Mouse (Mus musculus) kidney, postnatal 14 days (tissue): ENCODE measurements at regions not wholly inside any gene's neighbourhood (a gene's known extent, or its start where the extent isn't known, plus 50 kb on each side); places are given as distances from the start of the nearest gene placed in this dataset.
A peak's percentile ranks its signal among the peaks of the same experiment; 100 is the strongest.

ENCODE experiments used
- DNase-seq: peaks from one replicate; pipeline ENCODE4 v3.0.0; 2022; ENCODE audit warnings: mixed read lengths

DNA sequence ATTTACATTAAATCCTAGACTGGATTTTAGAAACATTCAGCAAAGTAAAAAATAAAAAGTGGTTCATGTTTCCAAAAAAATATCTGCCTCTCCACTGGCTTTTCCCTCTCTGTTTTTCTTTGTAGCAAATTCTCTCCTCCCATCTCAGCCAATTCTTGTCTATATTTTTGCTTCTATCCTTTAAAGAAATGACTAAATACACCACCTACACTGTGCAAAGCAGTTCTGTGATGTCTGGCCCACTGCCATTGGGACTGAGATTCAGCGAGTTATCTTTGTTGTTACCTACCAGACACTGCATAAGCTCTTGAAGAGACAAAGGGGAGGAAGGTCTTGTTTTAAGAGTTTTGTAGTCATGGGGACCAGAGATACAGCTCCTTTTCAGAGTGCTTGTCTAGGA, 835.8 kb upstream of the Klhl29 start:
- no peak for DNase-seq

DNA sequence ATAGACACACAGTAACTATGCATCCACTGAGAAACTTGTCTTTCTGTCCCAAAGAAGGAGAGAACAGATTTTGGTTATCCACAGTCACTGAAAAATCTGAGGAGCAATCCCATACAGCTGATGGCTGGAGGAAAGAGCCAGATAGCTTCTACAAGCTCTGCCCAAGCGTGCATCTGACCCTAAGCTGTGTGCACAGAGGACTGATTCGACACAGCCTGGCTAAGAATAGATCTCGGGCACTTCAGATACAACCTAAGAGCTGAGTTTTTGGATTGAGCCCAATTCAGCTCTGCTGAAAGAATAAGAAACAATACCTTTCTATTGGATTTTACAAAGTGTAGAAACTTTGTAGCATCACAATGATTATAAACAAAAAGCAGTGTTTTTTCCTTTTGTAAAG, 813.8 kb upstream of the Klhl29 start:
- no peak for DNase-seq

DNA sequence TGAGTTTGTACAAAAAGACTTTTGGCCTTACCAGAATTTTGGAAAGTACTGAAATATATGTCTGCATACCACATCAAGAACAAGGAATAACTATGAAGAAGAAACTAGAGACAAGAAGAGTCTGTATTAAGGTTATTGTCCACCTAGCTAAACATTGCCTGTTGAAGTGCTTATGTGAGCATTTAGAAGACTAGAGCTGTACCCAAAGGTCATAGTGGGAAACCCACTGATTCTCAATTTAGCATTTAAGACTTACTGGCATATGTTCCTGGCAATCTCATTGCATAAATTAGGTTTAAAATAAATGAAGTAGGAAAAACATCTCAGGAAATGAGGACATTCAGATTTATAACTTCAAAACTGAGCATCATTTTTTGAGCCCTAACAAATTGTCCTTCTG, 793.3 kb upstream of the Klhl29 start:
- DNase-seq = no peak

- DNase-seq = no peak
These were observed 778.8 kb upstream of the Klhl29 start for GRCm38 (mm10) chr12:6154287-6154686.

DNA sequence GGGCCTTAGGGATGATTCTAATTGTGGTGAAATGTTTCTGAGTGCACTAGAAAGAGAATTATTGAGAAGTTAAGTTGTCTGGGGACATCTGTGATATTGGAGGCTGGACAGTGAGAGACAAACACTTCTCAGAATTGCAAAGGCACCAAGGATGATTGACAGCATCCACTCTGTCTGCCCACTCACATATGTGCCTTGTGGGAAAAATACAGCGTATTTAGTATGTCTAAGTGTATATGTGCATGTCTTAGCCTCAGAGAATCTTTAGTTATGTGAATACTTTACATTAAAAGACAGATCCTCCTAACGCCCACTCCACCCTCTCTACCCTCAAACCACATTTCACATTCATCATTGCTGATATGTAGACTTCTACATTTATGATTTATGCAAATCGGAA, 776.0 kb upstream of the Klhl29 start:
- no peak for DNase-seq

GRCm38 (mm10) chr12:6132451-6132850, 757.0 kb upstream of the Klhl29 start:
- DNase-seq = no peak

DNA sequence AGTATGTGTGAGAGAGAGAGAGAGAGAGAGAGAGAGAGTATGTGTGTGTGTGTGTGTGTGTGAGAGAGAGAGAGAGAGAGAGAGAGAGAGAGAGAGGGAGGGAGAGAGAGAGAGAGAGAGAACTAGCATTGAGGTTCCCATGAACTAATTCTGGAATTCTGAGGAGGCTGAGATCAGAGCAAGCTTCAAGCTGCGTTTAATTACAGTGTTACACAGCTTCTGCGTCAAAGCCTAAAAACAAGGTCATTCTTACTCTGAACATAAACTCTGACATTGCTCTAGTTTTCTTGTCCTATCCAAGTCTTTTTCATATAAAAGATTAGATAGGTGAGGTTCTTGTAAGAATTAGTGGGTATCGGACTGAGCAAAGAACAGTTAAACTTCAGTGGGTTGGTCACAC, 744.1 kb upstream of the Klhl29 start:
- DNase-seq = no peak

GRCm38 (mm10) chr12:6115254-6115653, 739.8 kb upstream of the Klhl29 start:
- DNase-seq = no peak

GRCm38 (mm10) chr12:6097295-6097694, 721.8 kb upstream of the Klhl29 start:
- no peak for DNase-seq

GRCm38 (mm10) chr12:6087627-6088350, 712.3 kb upstream of the Klhl29 start:
- DNase-seq = no peak

DNA sequence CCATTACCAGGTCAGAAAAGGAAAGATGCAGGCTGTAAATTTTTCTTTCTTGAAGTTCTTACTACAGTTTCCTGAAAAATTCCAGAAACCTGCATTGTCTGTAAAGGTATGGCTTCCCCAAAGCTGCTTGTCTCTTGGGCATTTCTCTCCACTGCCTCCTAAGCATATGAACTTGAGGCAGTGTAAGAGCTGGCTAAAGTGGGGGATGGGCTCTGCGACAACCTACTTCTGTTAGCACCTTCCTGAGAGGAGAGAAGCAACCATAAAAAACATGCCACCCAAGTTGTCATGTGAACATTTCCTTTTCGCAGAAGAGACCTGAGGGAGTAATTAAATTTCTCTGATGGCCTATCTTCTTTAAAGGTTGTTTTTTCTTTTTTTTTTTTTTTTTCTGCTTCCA, 711.6 kb upstream of the Klhl29 start:
- DNase-seq = no peak

DNA sequence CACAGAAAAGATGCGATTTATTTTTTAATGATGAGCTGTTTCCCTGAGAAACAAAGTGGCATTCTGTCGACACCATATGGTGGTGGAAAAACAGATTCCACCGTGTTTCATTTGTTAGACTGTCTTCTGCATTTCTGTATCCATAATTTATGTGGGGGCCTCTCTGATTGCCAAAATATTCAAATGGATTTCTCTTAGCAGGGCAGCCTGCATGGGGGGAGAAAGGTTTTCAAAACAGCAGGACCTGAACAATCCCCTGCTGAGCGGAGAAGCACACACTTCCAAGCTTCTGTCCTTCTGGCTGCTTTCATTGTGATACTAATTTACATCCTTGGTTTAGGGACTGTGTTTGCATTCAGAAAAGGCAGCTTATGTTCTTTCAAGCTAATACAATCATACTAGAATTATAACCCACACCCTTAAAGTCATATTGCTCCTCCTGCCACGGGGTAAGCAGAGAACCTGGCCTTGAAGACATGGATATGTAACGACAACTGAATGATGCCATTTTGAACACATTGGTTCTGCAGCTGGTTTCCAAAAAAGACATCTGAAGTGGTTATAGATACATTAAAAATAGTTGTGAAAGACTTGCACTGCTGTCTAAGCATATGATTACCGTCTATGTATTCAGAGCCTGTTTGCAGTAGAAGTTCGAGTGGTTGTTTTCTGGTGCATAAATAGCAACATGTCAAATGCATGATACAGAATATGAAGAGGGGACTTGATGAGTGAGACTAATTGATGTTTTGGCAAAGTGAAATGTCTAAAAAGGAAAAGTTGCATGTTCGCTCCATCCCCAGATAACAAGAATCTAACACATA, 671.6 kb upstream of the Klhl29 start:
- no peak for DNase-seq

DNA sequence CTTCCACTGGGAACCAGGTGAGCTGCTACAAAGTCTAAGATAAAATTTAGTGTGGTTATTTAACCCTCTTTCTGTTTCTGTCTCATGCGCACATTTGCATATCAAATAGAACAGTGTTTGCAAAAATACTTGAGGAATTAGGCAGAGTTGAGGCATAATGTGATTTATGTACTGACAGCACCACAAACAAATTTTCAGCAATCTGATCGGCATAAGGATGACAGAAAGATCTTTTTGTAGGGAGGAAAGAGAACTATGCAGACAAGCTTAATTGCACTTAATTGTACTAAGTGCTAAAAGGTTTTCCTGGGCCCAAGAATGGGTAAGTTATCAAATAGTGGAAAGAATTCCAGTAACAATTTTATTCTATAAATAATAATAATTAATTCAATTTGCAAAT, 670.6 kb upstream of the Klhl29 start:
- no peak for DNase-seq

DNA sequence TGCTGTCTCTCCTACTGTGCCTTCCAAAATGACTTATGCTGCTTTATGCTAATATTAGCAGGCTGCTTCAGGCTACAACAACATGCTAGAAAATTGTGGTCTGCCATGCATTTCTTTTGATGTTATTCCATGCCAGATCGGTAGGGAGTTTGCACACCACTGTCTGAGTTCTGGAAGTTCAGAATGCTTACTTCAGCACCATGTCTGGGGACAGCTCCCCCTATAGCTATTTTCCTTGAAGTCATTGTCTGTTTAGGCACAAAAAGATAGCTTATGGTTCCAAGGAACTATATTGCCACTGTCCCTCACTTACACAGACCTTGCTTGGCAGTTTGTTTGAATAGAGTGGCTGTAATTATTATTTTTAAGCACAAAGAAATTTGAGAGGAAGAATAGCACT, 666.8 kb upstream of the Klhl29 start:
- DNase-seq = peak; percentile 1

DNA sequence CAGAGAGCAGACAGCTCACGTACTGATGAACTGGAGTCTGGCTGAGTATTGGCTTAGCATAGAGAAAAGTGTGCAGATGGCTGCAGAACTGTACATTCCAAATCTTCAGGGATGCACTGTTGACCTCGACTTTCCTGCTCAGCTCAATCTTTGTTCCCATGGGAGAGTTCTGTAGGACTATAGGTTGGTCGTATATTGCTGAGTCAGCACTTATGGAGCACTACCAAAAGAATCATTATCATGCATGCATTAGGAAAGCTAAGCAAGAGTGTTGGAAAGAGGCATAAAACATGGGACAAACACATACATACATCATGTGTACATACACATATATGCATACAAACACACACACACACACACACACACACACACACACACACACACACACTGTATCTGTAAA, 648.6 kb upstream of the Klhl29 start:
- DNase-seq = no peak

- DNase-seq = no peak
These were observed 647.0 kb upstream of the Klhl29 start for GRCm38 (mm10) chr12:6022490-6022889.

- no peak for DNase-seq
These were observed 625.5 kb upstream of the Klhl29 start for GRCm38 (mm10) chr12:6000961-6001360.

GRCm38 (mm10) chr12:5997366-5997765, 621.9 kb upstream of the Klhl29 start:
- DNase-seq = no peak

GRCm38 (mm10) chr12:5996672-5997071, 621.2 kb upstream of the Klhl29 start:
- DNase-seq = no peak

DNA sequence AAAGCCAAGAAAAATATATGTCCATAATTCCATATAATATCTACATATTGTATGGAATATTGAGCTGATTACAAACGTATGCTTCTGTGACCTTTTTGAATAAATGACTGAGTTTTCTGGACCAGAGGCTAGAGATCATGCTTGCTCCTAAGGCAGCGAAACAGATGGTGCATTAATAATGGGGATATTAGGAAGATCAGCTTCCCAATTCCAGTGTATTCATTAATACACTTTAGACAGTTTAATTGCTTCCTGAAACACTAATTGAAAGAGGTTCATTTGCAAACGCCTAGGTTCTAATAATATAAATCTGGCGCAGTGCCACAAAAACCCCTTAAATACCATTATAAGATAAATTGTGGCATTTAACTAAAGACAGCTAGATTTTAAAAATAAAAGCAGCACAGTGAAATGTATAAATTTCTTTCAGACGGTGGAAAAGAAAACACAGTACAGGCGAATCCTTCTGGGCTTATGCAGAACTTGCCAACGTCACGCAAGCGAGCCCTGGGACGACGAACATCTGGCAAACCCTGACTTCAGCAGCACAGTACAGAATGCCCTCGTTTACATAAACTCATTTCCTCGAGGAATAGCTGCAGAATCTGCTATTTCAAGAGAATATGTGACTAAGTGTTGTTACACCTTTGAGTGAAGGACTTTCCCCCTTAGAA, 608.6 kb upstream of the Klhl29 start:
- peak; percentile 3 for DNase-seq

GRCm38 (mm10) chr12:5982096-5982495, 606.6 kb upstream of the Klhl29 start:
- DNase-seq = no peak

- no peak for DNase-seq
These were observed 600.4 kb upstream of the Klhl29 start for GRCm38 (mm10) chr12:5975926-5976325.

GRCm38 (mm10) chr12:5969556-5969955, 594.1 kb upstream of the Klhl29 start:
- DNase-seq = no peak

DNA sequence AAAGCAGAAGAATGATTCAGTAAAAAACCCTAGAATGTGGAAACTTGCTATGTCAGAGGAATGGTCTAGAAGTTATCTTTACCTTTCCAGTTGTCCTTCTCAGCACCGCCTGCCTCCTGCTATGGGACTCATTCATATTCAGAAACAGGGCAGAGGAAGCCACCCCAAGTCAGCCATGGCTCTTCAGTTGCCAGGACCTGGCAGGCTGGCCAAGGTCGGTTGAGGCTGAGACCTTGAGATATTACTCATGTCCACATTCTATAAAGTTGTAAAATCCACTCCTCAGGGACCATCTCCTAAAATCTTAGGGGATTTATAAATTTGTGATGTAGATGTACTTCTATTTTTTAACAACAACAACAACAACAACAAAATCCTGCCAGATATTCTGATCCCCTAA, 580.7 kb upstream of the Klhl29 start:
- DNase-seq = no peak
